Mouse (Mus musculus): ENCODE data around the gene Inpp4a. TPM values are rescaled to one million over a fixed set of nuclear protein-coding genes. Genes with fewer than 3 reads are reported as not detected.

Gene Inpp4a
- polyA plus RNA-seq, 1 experiment from 2014 or later, result 14.1 TPM

GRCm38 (mm10) chr1:37329831-37330230, 30.2 kb downstream of the Inpp4a start:
- ATAC-seq (replicated peaks; ENCODE audit: low FRiP score, low TSS enrichment, low read depth) (no peak), DNase-seq (ENCODE audit: low spot score) (no peak)
- no peak overlapping the region for H3K4me3 ChIP-seq (ENCODE audit: low read depth, low read length)
- H3K9ac ChIP-seq (ENCODE audit: low read length), result no peak overlapping the region
- no peaks in the 10 kb centered on the region for H3K4me1 ChIP-seq (replicated peaks; ENCODE audit: control insufficient read depth, insufficient read depth, low read length)
- 0 out of 2 replicates have a peak, but pooled peaks cover 3% of the 10 kb centered on the region for H3K9me3 ChIP-seq (ENCODE audit: control insufficient read depth, low read length)
- H3K27ac ChIP-seq (ENCODE audit: low read depth), result no peak overlapping the region
- H3K27me3 ChIP-seq (replicated peaks; ENCODE audit: control insufficient read depth, insufficient read depth, low read length), result no peaks in the 10 kb centered on the region
- 90% methylated on average over 4 of the region's 4 CpGs for WGBS
- no peaks in the 10 kb centered on the region for H3K36me3 ChIP-seq (ENCODE audit: control insufficient read depth, insufficient read depth, low read length)
- H3K4me2 ChIP-seq (ENCODE audit: low read length), result no peak overlapping the region

- no peak overlapping the region for H3K4me2 ChIP-seq (ENCODE audit: low read length)
- H3K4me3 ChIP-seq (ENCODE audit: low read depth, low read length), result no peak overlapping the region
- ATAC-seq (replicated peaks; ENCODE audit: low FRiP score, low TSS enrichment, low read depth) (no peak), DNase-seq (ENCODE audit: low spot score) (no peak)
- no peaks in the 10 kb centered on the region for H3K36me3 ChIP-seq (ENCODE audit: control insufficient read depth, insufficient read depth, low read length)
- no peak overlapping the region for H3K27ac ChIP-seq (ENCODE audit: low read depth)
- H3K27me3 ChIP-seq (replicated peaks; ENCODE audit: control insufficient read depth, insufficient read depth, low read length), result no peaks in the 10 kb centered on the region
- 0 out of 2 replicates have a peak, but pooled peaks cover 3% of the 10 kb centered on the region for H3K9me3 ChIP-seq (ENCODE audit: control insufficient read depth, low read length)
- H3K9ac ChIP-seq (ENCODE audit: low read length), result no peak overlapping the region
- no peaks in the 10 kb centered on the region for H3K4me1 ChIP-seq (replicated peaks; ENCODE audit: control insufficient read depth, insufficient read depth, low read length)
- WGBS, result 81% methylated on average over 3 of the region's 3 CpGs
Observed at GRCm38 (mm10) chr1:37332756-37333155, 33.1 kb downstream of the Inpp4a start.

- DNase-seq (ENCODE audit: low spot score) (no peak), ATAC-seq (replicated peaks; ENCODE audit: low FRiP score, low TSS enrichment, low read depth) (no peak)
- H3K4me3 ChIP-seq (ENCODE audit: low read depth, low read length), result no peak overlapping the region
- no peaks in the 10 kb centered on the region for H3K4me1 ChIP-seq (replicated peaks; ENCODE audit: control insufficient read depth, insufficient read depth, low read length)
- H3K36me3 ChIP-seq (ENCODE audit: control insufficient read depth, insufficient read depth, low read length), result no peaks in the 10 kb centered on the region
- H3K9ac ChIP-seq (ENCODE audit: low read length), result no peak overlapping the region
- H3K9me3 ChIP-seq (ENCODE audit: control insufficient read depth, low read length), result 0 out of 2 replicates have a peak, but pooled peaks cover 3% of the 10 kb centered on the region
- no peak overlapping the region for H3K27ac ChIP-seq (ENCODE audit: low read depth)
- no peaks in the 10 kb centered on the region for H3K27me3 ChIP-seq (replicated peaks; ENCODE audit: control insufficient read depth, insufficient read depth, low read length)
- no peak overlapping the region for H3K4me2 ChIP-seq (ENCODE audit: low read length)
- WGBS, result 78% methylated on average over 4 of the region's 4 CpGs
Observed at GRCm38 (mm10) chr1:37333741-37334440, 34.2 kb downstream of the Inpp4a start.

GRCm38 (mm10) chr1:37336022-37336421, 36.4 kb downstream of the Inpp4a start:
- Histone ChIP-seq H3K27me3 (replicated peaks; ENCODE audit: control insufficient read depth, insufficient read depth, low read length) (no peaks in the 10 kb centered on the region), H3K36me3 (ENCODE audit: control insufficient read depth, insufficient read depth, low read length) (no peaks in the 10 kb centered on the region), H3K4me1 (replicated peaks; ENCODE audit: control insufficient read depth, insufficient read depth, low read length) (no peaks in the 10 kb centered on the region), H3K9me3 (ENCODE audit: control insufficient read depth, low read length) (no peaks in the 10 kb centered on the region), H3K4me2 (ENCODE audit: low read length) (no peak overlapping the region), H3K4me3 (ENCODE audit: low read depth, low read length) (no peak overlapping the region), H3K9ac (ENCODE audit: low read length) (no peak overlapping the region), H3K27ac (ENCODE audit: low read depth) (no peak overlapping the region)
- ATAC-seq (replicated peaks; ENCODE audit: low FRiP score, low TSS enrichment, low read depth) (no peak), DNase-seq (ENCODE audit: low spot score) (no peak)
- WGBS, result 96% methylated on average over 2 of the region's 2 CpGs

GRCm38 (mm10) chr1:37336794-37337193, 37.1 kb downstream of the Inpp4a start:
- DNase-seq (ENCODE audit: low spot score), result no peak
- H3K4me1 ChIP-seq (replicated peaks; ENCODE audit: control insufficient read depth, insufficient read depth, low read length), result peaks cover 4% of the 10 kb centered on the region
- no peak overlapping the region for H3K27ac ChIP-seq (ENCODE audit: low read depth)
- no peaks in the 10 kb centered on the region for H3K9me3 ChIP-seq (ENCODE audit: control insufficient read depth, low read length)
- 41% methylated on average over 2 of the region's 2 CpGs for WGBS
- no peak for ATAC-seq (replicated peaks; ENCODE audit: low FRiP score, low TSS enrichment, low read depth)
- H3K4me2 ChIP-seq (ENCODE audit: low read length), result no peak overlapping the region
- H3K4me3 ChIP-seq (ENCODE audit: low read depth, low read length), result no peak overlapping the region
- H3K36me3 ChIP-seq (ENCODE audit: control insufficient read depth, insufficient read depth, low read length), result no peaks in the 10 kb centered on the region
- no peak overlapping the region for H3K9ac ChIP-seq (ENCODE audit: low read length)
- no peaks in the 10 kb centered on the region for H3K27me3 ChIP-seq (replicated peaks; ENCODE audit: control insufficient read depth, insufficient read depth, low read length)

- H3K36me3 ChIP-seq (ENCODE audit: control insufficient read depth, insufficient read depth, low read length), result no peaks in the 10 kb centered on the region
- H3K4me1 ChIP-seq (replicated peaks; ENCODE audit: control insufficient read depth, insufficient read depth, low read length), result peaks cover 6% of the 10 kb centered on the region
- no peak for ATAC-seq (replicated peaks; ENCODE audit: low FRiP score, low TSS enrichment, low read depth)
- no peak overlapping the region for H3K27ac ChIP-seq (ENCODE audit: low read depth)
- no peaks in the 10 kb centered on the region for H3K9me3 ChIP-seq (ENCODE audit: control insufficient read depth, low read length)
- H3K9ac ChIP-seq (ENCODE audit: low read length), result no peak overlapping the region
- WGBS, result 63% methylated on average over 9 of the region's 9 CpGs
- no peaks in the 10 kb centered on the region for H3K27me3 ChIP-seq (replicated peaks; ENCODE audit: control insufficient read depth, insufficient read depth, low read length)
- H3K4me3 ChIP-seq (ENCODE audit: low read depth, low read length), result no peak overlapping the region
- H3K4me2 ChIP-seq (ENCODE audit: low read length), result no peak overlapping the region
- DNase-seq (ENCODE audit: low spot score), result no peak
Observed at GRCm38 (mm10) chr1:37337273-37337672, 37.6 kb downstream of the Inpp4a start.

- H3K4me1 ChIP-seq (replicated peaks; ENCODE audit: control insufficient read depth, insufficient read depth, low read length), result peaks cover 6% of the 10 kb centered on the region
- H3K4me2 ChIP-seq (ENCODE audit: low read length), result no peak overlapping the region
- H3K27me3 ChIP-seq (replicated peaks; ENCODE audit: control insufficient read depth, insufficient read depth, low read length), result no peaks in the 10 kb centered on the region
- DNase-seq (ENCODE audit: low spot score), result no peak
- no peak overlapping the region for H3K9ac ChIP-seq (ENCODE audit: low read length)
- H3K9me3 ChIP-seq (ENCODE audit: control insufficient read depth, low read length), result no peaks in the 10 kb centered on the region
- ATAC-seq (replicated peaks; ENCODE audit: low FRiP score, low TSS enrichment, low read depth), result no peak
- no peak overlapping the region for H3K4me3 ChIP-seq (ENCODE audit: low read depth, low read length)
- no peaks in the 10 kb centered on the region for H3K36me3 ChIP-seq (ENCODE audit: control insufficient read depth, insufficient read depth, low read length)
- H3K27ac ChIP-seq (ENCODE audit: low read depth), result no peak overlapping the region
- WGBS, result 91% methylated on average over 8 of the region's 8 CpGs
Observed at GRCm38 (mm10) chr1:37339144-37339543, 39.5 kb downstream of the Inpp4a start.

- no peak for DNase-seq (ENCODE audit: low spot score)
- Histone ChIP-seq H3K27me3 (replicated peaks; ENCODE audit: control insufficient read depth, insufficient read depth, low read length) (no peaks in the 10 kb centered on the region), H3K4me1 (replicated peaks; ENCODE audit: control insufficient read depth, insufficient read depth, low read length) (peaks cover 6% of the 10 kb centered on the region), H3K36me3 (ENCODE audit: control insufficient read depth, insufficient read depth, low read length) (no peaks in the 10 kb centered on the region), H3K4me3 (ENCODE audit: low read depth, low read length) (no peak overlapping the region), H3K9ac (ENCODE audit: low read length) (no peak overlapping the region), H3K9me3 (ENCODE audit: control insufficient read depth, low read length) (no peaks in the 10 kb centered on the region), H3K4me2 (ENCODE audit: low read length) (no peak overlapping the region), H3K27ac (ENCODE audit: low read depth) (no peak overlapping the region)
- 68% methylated on average over 5 of the region's 5 CpGs for WGBS
- no peak for ATAC-seq (replicated peaks; ENCODE audit: low FRiP score, low TSS enrichment, low read depth)
Observed at GRCm38 (mm10) chr1:37341347-37341746, 41.7 kb downstream of the Inpp4a start.

GRCm38 (mm10) chr1:37341914-37342313, 42.2 kb downstream of the Inpp4a start:
- Histone ChIP-seq H3K4me1 (replicated peaks; ENCODE audit: control insufficient read depth, insufficient read depth, low read length) (peaks cover 6% of the 10 kb centered on the region), H3K27ac (ENCODE audit: low read depth) (no peak overlapping the region), H3K9ac (ENCODE audit: low read length) (no peak overlapping the region), H3K27me3 (replicated peaks; ENCODE audit: control insufficient read depth, insufficient read depth, low read length) (no peaks in the 10 kb centered on the region), H3K36me3 (ENCODE audit: control insufficient read depth, insufficient read depth, low read length) (no peaks in the 10 kb centered on the region), H3K4me2 (ENCODE audit: low read length) (no peak overlapping the region), H3K9me3 (ENCODE audit: control insufficient read depth, low read length) (no peaks in the 10 kb centered on the region), H3K4me3 (ENCODE audit: low read depth, low read length) (no peak overlapping the region)
- no peak for ATAC-seq (replicated peaks; ENCODE audit: low FRiP score, low TSS enrichment, low read depth)
- no peak for DNase-seq (ENCODE audit: low spot score)
- 59% methylated on average over 4 of the region's 4 CpGs for WGBS
